Mouse (Mus musculus): ENCODE measurements around the gene Ntng2.

The Ntng2 gene

GRCm38 (mm10) chr2:29191216-29192215 is 61.3 kb downstream of the Ntng2 start:
- in situ Hi-C loops (cut with MboI, MseI), result no loop called here

- in situ Hi-C loops (cut with MboI, MseI), result no loop called here
These were observed 62.4 kb downstream of the Ntng2 start for GRCm38 (mm10) chr2:29190392-29190791.

DNA sequence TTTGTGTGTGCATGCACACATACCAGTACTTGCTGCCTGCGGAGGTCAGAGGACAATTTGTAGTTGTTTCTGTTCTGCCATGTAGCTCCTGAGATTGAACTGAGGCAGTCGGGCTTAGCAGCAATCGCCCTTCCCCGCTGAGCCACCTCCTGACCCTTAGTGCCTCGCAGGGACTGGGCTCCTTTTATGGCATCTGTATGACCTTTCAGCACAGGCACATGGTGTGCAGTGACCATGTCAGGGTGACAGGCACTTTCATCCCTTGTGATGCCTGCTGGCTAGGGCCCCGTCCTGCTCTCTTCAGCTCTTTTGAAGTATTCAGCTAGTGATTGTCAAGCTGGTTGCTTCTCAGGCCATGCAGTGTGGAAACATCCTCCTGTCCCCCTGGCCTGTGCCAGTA is 66.6 kb downstream of the Ntng2 start:
- in situ Hi-C loops (cut with MboI, MseI), result no loop called here

DNA sequence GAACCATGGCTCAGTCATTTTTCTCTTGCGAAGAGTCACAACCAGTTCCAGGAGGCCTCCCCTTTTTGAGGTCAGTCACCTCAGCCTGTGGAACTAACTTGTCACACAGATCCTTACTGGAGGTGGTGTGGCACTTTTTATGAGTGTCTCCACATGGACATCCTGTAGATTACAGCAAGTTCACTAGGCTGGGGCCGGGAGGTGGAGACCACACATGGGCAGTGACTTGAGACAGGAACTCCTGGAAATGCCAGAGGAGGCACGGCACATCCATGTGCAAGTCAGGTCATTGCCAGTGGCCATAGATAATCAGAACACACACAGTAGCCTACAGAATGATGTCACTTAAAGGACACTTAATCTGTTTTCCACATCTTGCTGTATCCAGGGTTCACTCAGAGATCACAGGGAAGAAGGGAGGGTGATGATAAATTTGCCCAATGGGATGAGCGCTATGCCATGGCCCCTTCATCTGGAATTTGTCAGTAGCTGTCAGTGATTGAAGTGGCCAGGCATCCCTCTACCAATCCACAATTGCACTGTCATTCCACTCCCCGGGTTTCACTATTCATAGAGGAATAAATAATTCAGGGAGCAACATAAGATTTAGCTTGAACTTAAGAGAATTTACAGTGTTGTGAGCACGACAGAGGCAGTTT is 69.4 kb downstream of the Ntng2 start:
- in situ Hi-C loops (cut with MboI, MseI), result no loop called here

GRCm38 (mm10) chr2:29181111-29181510 is 71.7 kb downstream of the Ntng2 start:
- in situ Hi-C loops (cut with MboI, MseI), result no loop called here

DNA sequence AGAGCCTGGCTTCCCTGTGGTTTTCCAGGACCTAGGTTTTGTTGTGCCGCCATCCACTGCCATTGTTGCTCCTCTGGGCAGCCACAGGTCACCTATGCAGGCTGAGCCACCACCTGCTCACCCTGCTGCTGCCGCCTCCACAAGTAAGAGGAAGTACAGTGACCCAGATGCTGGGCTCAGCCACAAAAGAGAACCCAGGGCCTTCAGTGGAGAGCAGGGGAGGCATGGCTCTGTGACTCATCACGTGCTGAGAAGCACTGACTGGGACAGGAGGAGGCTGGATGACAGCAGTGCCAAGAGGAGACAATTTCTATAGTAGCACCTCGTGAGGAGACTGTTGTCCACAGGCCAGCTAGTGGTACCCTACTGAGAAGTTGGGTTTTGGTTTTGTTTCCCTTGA is 73.0 kb downstream of the Ntng2 start:
- in situ Hi-C loops (cut with MboI, MseI), result no loop called here

GRCm38 (mm10) chr2:29174887-29175286 is 77.9 kb downstream of the Ntng2 start:
- in situ Hi-C loops (cut with MboI, MseI), result loop anchor here (5.0 kb wide), 1 partner anchor 38 kb away; no protein-coding TSS in a partner anchor

DNA sequence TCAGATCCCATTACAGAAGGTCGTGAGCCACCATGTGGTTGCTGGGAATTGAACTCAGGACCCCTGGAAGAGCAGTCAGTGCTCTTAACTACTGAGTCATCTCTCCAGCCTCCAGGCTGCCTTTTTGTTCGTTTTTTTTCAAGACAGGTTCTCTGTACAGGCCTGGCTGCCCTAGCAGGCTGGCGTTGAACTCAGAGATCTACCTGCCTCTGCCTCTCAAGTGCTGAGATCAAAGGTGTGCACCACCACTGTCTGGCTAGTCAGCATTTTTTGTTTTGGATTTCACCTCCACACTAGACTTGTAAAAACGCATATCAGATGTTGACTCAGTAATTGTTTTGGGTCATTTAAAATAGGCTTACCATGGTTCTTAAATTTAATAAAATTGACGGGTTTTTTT is 84.7 kb downstream of the Ntng2 start:
- in situ Hi-C loops (cut with MboI, MseI), result no loop called here

GRCm38 (mm10) chr2:29151941-29152340 is 100.9 kb downstream of the Ntng2 start:
- in situ Hi-C loops (cut with MboI, MseI), result loop anchor here (10.0 kb wide), 1 partner anchor 853 kb away; no protein-coding TSS in a partner anchor
